Mouse (Mus musculus) heart, embryonic 10.5 days (tissue): ENCODE data around the gene Katnbl1. TPM values are rescaled to one million over a fixed set of nuclear protein-coding genes. Genes with fewer than 3 reads are reported as not detected.

Experiments used
- DNase-seq: peaks from one replicate; pipeline ENCODE4 v3.0.0-alpha.2; 2017; ENCODE audit warnings: low spot score
- H3K27ac ChIP-seq: fragments of 300-500 bp; sonication (generic); 2 replicates; pipeline ENCODE4 v1.5.1; 2016; ENCODE audit warnings: mild to moderate bottlenecking
- H3K27me3 ChIP-seq: fragments of 300-500 bp; sonication (generic); 2 replicates; pipeline ENCODE4 v1.6.1; 2016; ENCODE audit warnings: mild to moderate bottlenecking; ENCODE audit not compliant: poor library complexity, insufficient read depth, severe bottlenecking
- H3K36me3 ChIP-seq: fragments of 300-500 bp; sonication (generic); 2 replicates; pipeline ENCODE4 v1.6.1; 2016; ENCODE audit warnings: mild to moderate bottlenecking, moderate library complexity
- H3K4me1 ChIP-seq: fragments of 300-500 bp; sonication (generic); 2 replicates; pipeline ENCODE4 v1.6.1; 2016; ENCODE audit warnings: mild to moderate bottlenecking
- H3K4me3 ChIP-seq: fragments of 300-500 bp; sonication (generic); 2 replicates; pipeline ENCODE4 v1.5.1; 2016; ENCODE audit warnings: mild to moderate bottlenecking, moderate library complexity
- H3K9me3 ChIP-seq: fragments of 300-500 bp; sonication (generic); 2 replicates; pipeline ENCODE4 v1.6.1; 2016; ENCODE audit warnings: mild to moderate bottlenecking, moderate library complexity
- WGBS: fragments of 180-500 bp; shearing (Covaris S2); methylation state at CpG from one replicate; pipeline ENCODE4 v1.1.7; 2016; 5-methylcytosine and 5-hydroxymethylcytosine counted together
- polyA plus RNA-seq: library from polyadenylated mRNA; unstranded; fragments of >200 nt; fragmentation: Nextera tagmentation; extraction: Ambion mirVana; gene quantifications from 2 replicates; pipeline ENCODE4 v1.2.1, GENCODE M21; 2016

Katnbl1 gene
- polyA plus RNA-seq, 1 experiment from 2014 or later, result 36.6 TPM

DNA sequence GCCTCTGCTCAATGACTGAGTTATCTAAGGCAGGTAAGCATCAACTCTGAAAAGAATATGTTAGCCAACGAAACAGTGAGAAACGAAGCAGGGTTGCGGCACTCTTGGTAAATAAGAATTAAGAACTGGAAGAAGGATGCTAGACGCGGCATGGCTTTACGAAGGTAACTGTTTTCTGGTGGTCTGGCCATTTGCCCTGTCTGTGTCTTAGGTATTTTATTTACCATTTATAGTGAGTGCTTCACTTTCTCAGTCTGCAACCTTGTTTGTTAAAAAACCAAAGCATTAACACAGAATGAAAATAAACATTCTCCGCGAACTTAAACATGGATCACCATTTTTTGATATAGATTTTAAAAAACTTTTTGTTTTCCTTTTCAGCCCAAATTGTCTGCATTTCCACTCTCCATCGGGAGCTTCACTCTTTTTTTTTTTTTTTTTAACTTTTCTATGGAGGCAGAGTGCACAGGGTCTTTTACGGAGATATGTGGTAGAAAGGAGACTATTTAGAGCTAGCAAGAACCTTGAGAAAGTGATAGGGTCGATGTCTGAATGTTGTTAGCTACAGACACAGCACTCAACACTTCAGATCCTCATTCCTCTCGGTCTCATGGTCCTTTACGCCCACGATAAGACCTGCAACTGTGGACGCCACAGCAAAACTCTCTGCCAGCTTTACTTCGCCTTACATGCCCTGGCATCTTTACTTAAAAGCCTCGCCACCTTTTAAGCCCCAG lies 75.3 kb downstream of the Katnbl1 start:
- peak overlapping the region; percentile 90 for H3K27ac ChIP-seq
- 0 out of 2 replicates have a peak, but pooled peaks cover 3% of the 10 kb centered on the region for H3K36me3 ChIP-seq
- H3K4me3 ChIP-seq, result peak overlapping the region; percentile 86
- H3K9me3 ChIP-seq, result no peaks in the 10 kb centered on the region
- H3K4me1 ChIP-seq, result peaks cover 8% of the 10 kb centered on the region; the same call in 1 of the 2 replicates
- 27% methylated on average over 17 of the region's 17 CpGs for WGBS
- DNase-seq, result no peak
- H3K27me3 ChIP-seq, result no peaks in the 10 kb centered on the region

DNA sequence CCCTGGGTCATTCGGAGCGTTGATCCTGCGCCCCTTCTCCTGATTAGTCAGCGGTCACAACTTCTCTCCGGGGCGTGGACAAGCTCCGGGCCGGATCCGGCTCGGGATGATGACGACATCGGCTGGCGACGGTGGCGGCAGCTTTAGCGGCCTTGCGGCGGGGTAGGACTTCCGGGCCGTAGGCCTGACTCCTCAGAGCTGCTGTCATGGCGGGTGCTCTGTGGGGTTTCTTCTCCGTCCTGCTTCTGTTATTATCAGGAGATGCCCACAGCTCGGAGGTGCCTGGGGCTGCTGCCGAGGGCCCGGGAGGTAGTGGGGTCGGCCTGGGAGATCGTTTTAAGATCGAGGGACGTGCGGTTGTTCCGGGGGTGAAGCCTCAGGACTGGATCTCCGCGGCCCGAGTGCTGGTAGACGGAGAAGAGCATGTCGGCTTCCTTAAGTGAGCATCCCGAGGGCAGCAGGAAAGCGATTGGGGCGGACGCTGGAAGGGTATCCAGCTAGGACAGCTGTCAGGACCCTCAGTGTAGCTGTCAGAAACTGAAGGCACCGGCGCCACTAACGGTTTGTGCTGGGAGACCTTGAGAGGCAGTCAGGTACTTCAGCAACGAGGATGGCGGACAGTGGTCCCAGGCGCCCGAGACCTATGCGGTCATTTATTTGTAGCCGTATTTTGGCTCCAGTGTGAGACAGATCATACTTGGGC lies 76.0 kb downstream of the Katnbl1 start, which contains the start of gene Emc7:
Gene Emc7 (plus strand): TSS at position 136 of the 703 bp plus-strand sequence.
- H3K4me3 ChIP-seq, result peak within 1 kb of the TSS; percentile 86
- under 1% methylated on average over 49 of the region's 49 CpGs for WGBS
- DNase-seq, result peak; percentile 98
- H3K27ac ChIP-seq, result peak within 1 kb of the TSS; percentile 90
- peaks cover 10% of the 10 kb centered on the region for H3K36me3 ChIP-seq
- peaks cover 8% of the 10 kb centered on the region; the same call in 1 of the 2 replicates for H3K4me1 ChIP-seq
- H3K9me3 ChIP-seq, result no peaks in the 10 kb centered on the region
- H3K27me3 ChIP-seq, result no peaks in the 10 kb centered on the region

DNA sequence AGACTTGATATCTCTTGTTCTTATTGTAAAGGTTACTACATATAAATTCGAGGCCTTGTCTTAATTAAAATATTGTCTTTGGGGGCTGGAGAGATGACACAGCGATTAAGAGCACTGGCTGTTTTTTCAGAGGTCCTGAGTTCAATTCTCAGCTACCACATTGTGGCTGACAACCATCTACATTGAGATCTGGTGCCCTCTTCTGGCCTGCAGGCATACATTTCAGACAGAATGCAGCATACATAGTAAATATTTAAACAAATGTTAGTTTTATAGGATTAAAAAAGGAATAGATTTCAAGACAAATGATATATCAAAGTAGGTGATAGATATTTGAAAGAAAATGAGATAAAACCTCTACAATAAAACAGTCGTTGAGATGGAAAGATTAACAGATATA lies 81.5 kb downstream of the Katnbl1 start:
- Histone ChIP-seq H3K27ac (no peak overlapping the region), H3K4me3 (no peak overlapping the region), H3K9me3 (no peaks in the 10 kb centered on the region), H3K27me3 (no peaks in the 10 kb centered on the region), H3K36me3 (peaks cover 41% of the 10 kb centered on the region), H3K4me1 (peaks cover 8% of the 10 kb centered on the region; the same call in 1 of the 2 replicates)
- no peak for DNase-seq
- 87% methylated on average over 3 of the region's 3 CpGs for WGBS

Other genes with a start within 250 kb of the Katnbl1 start
- gene Olfr1316, start 244.2 kb upstream of the Katnbl1 start, polyA plus RNA-seq, result not detected in 2 replicates
- gene Olfr1317, start 238.9 kb upstream of the Katnbl1 start, polyA plus RNA-seq, result not detected in 2 replicates
- gene Olfr1318, start 225.0 kb upstream of the Katnbl1 start, polyA plus RNA-seq, result not detected in 2 replicates
- gene Lpcat4, start 139.7 kb upstream of the Katnbl1 start, polyA plus RNA-seq, result 22.0 and 23.0 TPM in 2 replicates
- 0.04 and 0.07 TPM in 2 replicates for gene Nutm1, start 119.9 kb upstream of the Katnbl1 start, polyA plus RNA-seq
- 188 and 206 TPM in 2 replicates for gene Nop10, start 117.3 kb upstream of the Katnbl1 start, polyA plus RNA-seq
- 9.5 and 10.4 TPM in 2 replicates for gene Slc12a6, start 113.4 kb upstream of the Katnbl1 start, polyA plus RNA-seq
- not detected in 2 replicates for gene Gm21985, start 112.9 kb upstream of the Katnbl1 start, polyA plus RNA-seq
- 114 and 134 TPM in 2 replicates for gene Emc4, start 11.2 kb upstream of the Katnbl1 start, polyA plus RNA-seq
- gene Emc7, start 75.8 kb downstream of the Katnbl1 start, polyA plus RNA-seq, result 16.1 and 18.5 TPM in 2 replicates
- not detected in 2 replicates for gene Chrm5, start 101.6 kb downstream of the Katnbl1 start, polyA plus RNA-seq
- 6.5 and 12.5 TPM in 2 replicates for gene Aven, start 113.8 kb downstream of the Katnbl1 start, polyA plus RNA-seq